Mouse (Mus musculus) central nervous system, embryonic 14 days (tissue): ENCODE results near the gene Olfr313. TPM values are rescaled to one million over a fixed set of nuclear protein-coding genes. Genes with fewer than 3 reads are reported as not detected.

Experiments used
- polyA plus RNA-seq: library from polyadenylated mRNA; depleted of rRNA; stranded (reverse); fragments of >200 nt; gene quantifications from 2 replicates; pipeline ENCODE4 v1.2.3, GENCODE M21; 2012; rRNA removed

Gene Olfr313
- polyA plus RNA-seq: not detected in 2 replicates

GRCm38 (mm10) chr11:58814700-58815099, at the start of gene Olfr313:
Gene Olfr313, plus strand, starts transcription at chr11:58815000.

GRCm38 (mm10) chr11:58772888-58773287, 41.9 kb upstream of the Olfr313 start, which contains the start of gene Olfr315:
Gene Olfr315, plus strand, starts transcription at chr11:58773188.

GRCm38 (mm10) chr11:58782480-58783089, 32.2 kb upstream of the Olfr313 start, which contains the start of gene Olfr314:
Gene Olfr314, plus strand, starts transcription at chr11:58782952.

GRCm38 (mm10) chr11:58801558-58802228, 13.1 kb upstream of the Olfr313 start, which contains the start of gene Fam183b:
Gene Fam183b, minus strand, starts transcription at chr11:58801960.

GRCm38 (mm10) chr11:58828937-58829336, 14.1 kb downstream of the Olfr313 start, which contains the start of gene Olfr312:
Gene Olfr312, plus strand, starts transcription at chr11:58829237.

GRCm38 (mm10) chr11:58838951-58839350, 24.2 kb downstream of the Olfr313 start, which contains the start of gene Olfr311:
Gene Olfr311, plus strand, starts transcription at chr11:58839251.

GRCm38 (mm10) chr11:58846919-58847461, 32.2 kb downstream of the Olfr313 start, which contains the start of gene Gm12258:
Gene Gm12258, plus strand, starts transcription at chr11:58847158.

GRCm38 (mm10) chr11:58867039-58867953, 52.5 kb downstream of the Olfr313 start, which contains the start of gene 2810021J22Rik:
Gene 2810021J22Rik, plus strand, starts transcription at chr11:58867216.

Other genes starting within 250 kb of the Olfr313 start
- gene Olfr224, start 244.4 kb upstream of the Olfr313 start, polyA plus RNA-seq: 0.06 and 0.08 TPM in 2 replicates
- gene Olfr325, start 237.3 kb upstream of the Olfr313 start, polyA plus RNA-seq: not detected in 2 replicates
- gene Olfr324, start 219.9 kb upstream of the Olfr313 start, polyA plus RNA-seq: 0.03 and 0.05 TPM in 2 replicates
- not detected in 2 replicates for gene 2210407C18Rik, start 198.9 kb upstream of the Olfr313 start, polyA plus RNA-seq
- not detected in 2 replicates for gene Olfr323, start 184.5 kb upstream of the Olfr313 start, polyA plus RNA-seq
- 0.11 TPM in 1 of 2 replicates, not detected in the other for gene Trim58, start 174.5 kb upstream of the Olfr313 start, polyA plus RNA-seq
- 0.01 TPM in 1 of 2 replicates, not detected in the other for gene Olfr322, start 156.2 kb upstream of the Olfr313 start, polyA plus RNA-seq
- gene Olfr320, start 133.9 kb upstream of the Olfr313 start, polyA plus RNA-seq: not detected in 2 replicates
- gene Olfr319, start 115.8 kb upstream of the Olfr313 start, polyA plus RNA-seq: not detected in 2 replicates
- gene Olfr318, start 91.0 kb upstream of the Olfr313 start, polyA plus RNA-seq: not detected in 2 replicates
- 0.16 and 0.28 TPM in 2 replicates for gene Olfr317, start 75.8 kb upstream of the Olfr313 start, polyA plus RNA-seq
- gene Olfr316, start 62.3 kb upstream of the Olfr313 start, polyA plus RNA-seq: not detected in 2 replicates
- not detected in 2 replicates for gene Olfr315, start 41.8 kb upstream of the Olfr313 start, polyA plus RNA-seq
- gene Olfr314, start 32.0 kb upstream of the Olfr313 start, polyA plus RNA-seq: not detected in 2 replicates
- 2.4 and 3.0 TPM in 2 replicates for gene Fam183b, start 13.0 kb upstream of the Olfr313 start, polyA plus RNA-seq
- not detected in 2 replicates for gene Olfr312, start 14.2 kb downstream of the Olfr313 start, polyA plus RNA-seq
- not detected in 2 replicates for gene Olfr311, start 24.3 kb downstream of the Olfr313 start, polyA plus RNA-seq
- 27.6 and 31.1 TPM in 2 replicates for gene Gm12258, start 32.2 kb downstream of the Olfr313 start, polyA plus RNA-seq
- gene 2810021J22Rik, start 52.2 kb downstream of the Olfr313 start, polyA plus RNA-seq: 9.6 and 10.4 TPM in 2 replicates
- gene Zfp39, start 89.2 kb downstream of the Olfr313 start, polyA plus RNA-seq: 5.4 and 5.7 TPM in 2 replicates
- 0.02 and 0.04 TPM in 2 replicates for gene Btnl10, start 102.9 kb downstream of the Olfr313 start, polyA plus RNA-seq
- gene Rnf187, start 123.9 kb downstream of the Olfr313 start, polyA plus RNA-seq: 468 and 484 TPM in 2 replicates
- gene Hist3h2ba, start 133.9 kb downstream of the Olfr313 start, polyA plus RNA-seq: 589 and 846 TPM in 2 replicates
- gene Hist3h2a, start 139.7 kb downstream of the Olfr313 start, polyA plus RNA-seq: 100 and 126 TPM in 2 replicates
- gene Trim17, start 139.7 kb downstream of the Olfr313 start, polyA plus RNA-seq: 1.8 and 1.9 TPM in 2 replicates
- gene Trim11, start 163.1 kb downstream of the Olfr313 start, polyA plus RNA-seq: 29.6 and 30.8 TPM in 2 replicates